26 mouse cellular contexts compared by ENCODE assay signal in the genomic region with DNA sequence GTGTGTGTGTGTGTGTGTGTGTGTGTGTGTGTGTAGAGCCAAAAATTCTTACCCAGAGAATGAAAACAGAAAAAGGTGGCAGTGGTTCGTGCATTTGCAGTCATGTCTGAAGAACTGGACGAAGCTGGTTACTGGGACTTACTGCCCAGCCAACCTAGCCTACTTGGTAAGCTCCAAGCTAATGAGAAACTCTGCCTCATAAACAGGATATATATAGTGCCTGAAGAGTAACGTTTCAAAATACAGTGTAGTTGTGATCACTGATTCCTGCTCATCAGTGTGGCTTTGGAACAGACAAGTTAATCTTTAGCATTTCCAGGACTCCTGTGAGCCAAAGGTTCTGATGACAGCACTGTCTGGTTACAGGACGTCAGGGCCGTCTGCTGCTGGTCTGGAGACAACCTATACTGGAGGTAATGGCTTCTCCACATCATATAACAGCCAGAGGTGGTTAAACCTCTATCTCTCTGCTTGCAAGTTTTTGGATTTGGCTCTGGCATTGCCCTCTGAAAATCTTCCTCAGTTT. TPM values are rescaled to one million over a fixed set of nuclear protein-coding genes. Genes with fewer than 3 reads are reported as not detected.
DNase-seq lines count a peak whose midpoint lies in the region; ATAC-seq and TF ChIP-seq lines count a peak whose summit lies in the region.
"Had no signal": no experiment of that assay in that cellular context is flagged by ENCODE, and none has a peak within 500 bp of the region (broad histone marks: within the 10 kb centered on the region; RNA-seq: fewer than 3 reads in every experiment).

No protein-coding gene starts in this region.

- H3K36me3 ChIP-seq in kidney, adult 2 months (ENCODE audit: control insufficient read depth, insufficient read depth, low read length) = peaks cover 5% of the 10 kb centered on the region
- peaks cover 70% of the 10 kb centered on the region for H3K36me3 ChIP-seq in kidney, embryonic 15.5 days
- H3K36me3 ChIP-seq in kidney, postnatal 0 days (ENCODE audit: insufficient read depth, low read length) = peaks cover 20% of the 10 kb centered on the region; the same call in 1 of the 2 replicates
- peaks cover 42% of the 10 kb centered on the region for H3K36me3 ChIP-seq in kidney, embryonic 14.5 days (ENCODE audit: control insufficient read depth, insufficient read depth, low read length)
- H3K36me3 ChIP-seq in liver, embryonic 13.5 days = peaks cover 41% of the 10 kb centered on the region
- H3K36me3 ChIP-seq in liver, embryonic 11.5 days (ENCODE audit: control insufficient read depth, insufficient read depth, low read length) = 0 out of 2 replicates have a peak, but pooled peaks cover 2% of the 10 kb centered on the region
- H3K36me3 ChIP-seq in liver, embryonic 16.5 days (ENCODE audit: control insufficient read depth, insufficient read depth) = peaks cover 15% of the 10 kb centered on the region

- H3K4me1 ChIP-seq in kidney, adult 2 months (ENCODE audit: control insufficient read depth, insufficient read depth, low read length) = peaks cover 6% of the 10 kb centered on the region; the same call in 1 of the 2 replicates
- H3K4me1 ChIP-seq in kidney, embryonic 15.5 days = no peaks in the 10 kb centered on the region
- H3K4me1 ChIP-seq in kidney, postnatal 0 days (replicated peaks; ENCODE audit: insufficient read depth, low read length) = no peaks in the 10 kb centered on the region
- H3K4me1 ChIP-seq in kidney, embryonic 14.5 days (ENCODE audit: control insufficient read depth, insufficient read depth, low read length) = no peaks in the 10 kb centered on the region
- no peaks in the 10 kb centered on the region for H3K4me1 ChIP-seq in liver, embryonic 13.5 days (replicated peaks)
- H3K4me1 ChIP-seq in liver, embryonic 11.5 days (replicated peaks; ENCODE audit: control insufficient read depth, insufficient read depth, low read length) = no peaks in the 10 kb centered on the region
- no peaks in the 10 kb centered on the region for H3K4me1 ChIP-seq in liver, embryonic 16.5 days (ENCODE audit: control insufficient read depth, low read depth, low read length)
- H3K4me1 ChIP-seq: embryonic facial prominence, embryonic 12.5 days; embryonic facial prominence, embryonic 15.5 days; hindbrain, embryonic 12.5 days; hindbrain, embryonic 15.5 days had no signal

- no peak for TF ChIP-seq CTCF in kidney, adult 2 months (conservative IDR thresholded peaks at IDR 0.05; ENCODE audit: insufficient read depth, insufficient read length, low read depth, low read length)
- no peak for TF ChIP-seq CTCF in kidney, postnatal 0 days (IDR thresholded peaks at IDR 0.05; ENCODE audit: low read depth)
- TF ChIP-seq CTCF in gastrocnemius, adult 2 months (IDR thresholded peaks at IDR 0.05) = no peak

- H3K27me3 ChIP-seq in kidney, adult 2 months (replicated peaks; ENCODE audit: control insufficient read depth, insufficient read depth, low read length) = no peaks in the 10 kb centered on the region
- H3K27me3 ChIP-seq in kidney, embryonic 15.5 days = no peaks in the 10 kb centered on the region
- H3K27me3 ChIP-seq in kidney, postnatal 0 days (ENCODE audit: insufficient read depth, low read length) = no peaks in the 10 kb centered on the region
- H3K27me3 ChIP-seq in kidney, embryonic 14.5 days (ENCODE audit: control insufficient read depth, insufficient read depth, low read length) = no peaks in the 10 kb centered on the region
- H3K27me3 ChIP-seq in liver, embryonic 13.5 days = no peaks in the 10 kb centered on the region
- no peaks in the 10 kb centered on the region for H3K27me3 ChIP-seq in liver, embryonic 11.5 days (replicated peaks; ENCODE audit: control insufficient read depth, insufficient read depth, low read length)
- no peaks in the 10 kb centered on the region for H3K27me3 ChIP-seq in liver, embryonic 16.5 days (ENCODE audit: control insufficient read depth, insufficient read depth, low read depth, low read length)
- H3K27me3 ChIP-seq: CH12.LX; embryonic facial prominence, embryonic 12.5 days; embryonic facial prominence, embryonic 15.5 days; hindbrain, embryonic 12.5 days; hindbrain, embryonic 15.5 days; Patski had no signal

- no peak for ATAC-seq in kidney, embryonic 15.5 days (replicated peaks; ENCODE audit: low FRiP score)
- peak; percentile 74; the same call in 1 of the 2 replicates for ATAC-seq in kidney, postnatal 0 days (replicated peaks; ENCODE audit: low FRiP score, low read depth)
- no peak for ATAC-seq in kidney, embryonic 14.5 days (ENCODE audit: low FRiP score, low TSS enrichment)
- peak; percentile 12; the same call in 1 of the 2 replicates for ATAC-seq in liver, embryonic 13.5 days (ENCODE audit: low read depth)
- no peak for ATAC-seq in liver, embryonic 11.5 days (replicated peaks; ENCODE audit: low FRiP score)
- peak; percentile 75 for ATAC-seq in liver, embryonic 16.5 days (ENCODE audit: low read depth)
- ATAC-seq: forebrain, embryonic 14.5 days; forebrain, postnatal 0 days; Patski had no signal

- no peak overlapping the region for H3K4me3 ChIP-seq in kidney, adult 2 months (ENCODE audit: insufficient read depth, low read depth, low read length)
- H3K4me3 ChIP-seq in kidney, embryonic 15.5 days (replicated peaks) = no peak overlapping the region
- no peak overlapping the region for H3K4me3 ChIP-seq in kidney, postnatal 0 days (replicated peaks; ENCODE audit: low read depth, low read length)
- no peak overlapping the region for H3K4me3 ChIP-seq in kidney, embryonic 14.5 days (ENCODE audit: low read length)
- H3K4me3 ChIP-seq in liver, embryonic 13.5 days (replicated peaks) = no peak overlapping the region
- H3K4me3 ChIP-seq in liver, embryonic 11.5 days (ENCODE audit: low read depth, low read length) = no peak overlapping the region
- H3K4me3 ChIP-seq in liver, embryonic 16.5 days (ENCODE audit: low read depth, low read length) = no peak overlapping the region
- H3K4me3 ChIP-seq in gastrocnemius, adult 2 months = no peak overlapping the region
- H3K4me3 ChIP-seq: embryonic facial prominence, embryonic 12.5 days; embryonic facial prominence, embryonic 15.5 days; heart, adult 2 months; hindbrain, embryonic 12.5 days; hindbrain, embryonic 15.5 days had no signal

- no peak overlapping the region for H3K27ac ChIP-seq in kidney, adult 2 months (ENCODE audit: insufficient read depth, low read depth, low read length)
- H3K27ac ChIP-seq in kidney, embryonic 15.5 days = no peak overlapping the region
- no peak overlapping the region for H3K27ac ChIP-seq in kidney, postnatal 0 days
- no peak overlapping the region for H3K27ac ChIP-seq in kidney, embryonic 14.5 days (ENCODE audit: low read depth, low read length)
- H3K27ac ChIP-seq in liver, embryonic 13.5 days = no peak overlapping the region
- H3K27ac ChIP-seq in liver, embryonic 11.5 days (ENCODE audit: low read depth, low read length) = no peak overlapping the region
- no peak overlapping the region for H3K27ac ChIP-seq in liver, embryonic 16.5 days (ENCODE audit: low read length)
- H3K27ac ChIP-seq in gastrocnemius, adult 2 months = no peak overlapping the region
- H3K27ac ChIP-seq: embryonic facial prominence, embryonic 12.5 days; embryonic facial prominence, embryonic 15.5 days; heart, adult 2 months; hindbrain, embryonic 12.5 days; hindbrain, embryonic 15.5 days had no signal

- no peak overlapping the region for H3K4me2 ChIP-seq in kidney, embryonic 15.5 days
- no peak overlapping the region for H3K4me2 ChIP-seq in kidney, postnatal 0 days (ENCODE audit: low read length)
- H3K4me2 ChIP-seq in kidney, embryonic 14.5 days (replicated peaks; ENCODE audit: low read depth, low read length) = no peak overlapping the region
- H3K4me2 ChIP-seq in liver, embryonic 13.5 days = no peak overlapping the region
- no peak overlapping the region for H3K4me2 ChIP-seq in liver, embryonic 11.5 days
- no peak overlapping the region for H3K4me2 ChIP-seq in liver, embryonic 16.5 days (ENCODE audit: low read depth, low read length)
- H3K4me2 ChIP-seq: embryonic facial prominence, embryonic 12.5 days; embryonic facial prominence, embryonic 15.5 days; heart, embryonic 11.5 days; hindbrain, embryonic 12.5 days; hindbrain, embryonic 15.5 days had no signal

- intact Hi-C loops in gastrocnemius, adult 2 months (cut with DNase I) = no loop called here

- 45% methylated on average over 5 of the region's 5 CpGs for WGBS in kidney, adult 2 months
- 81% methylated on average over 5 of the region's 5 CpGs for WGBS in kidney, embryonic 15.5 days
- WGBS in kidney, postnatal 0 days = 73% methylated on average over 5 of the region's 5 CpGs
- WGBS in kidney, embryonic 14.5 days = 80% methylated on average over 5 of the region's 5 CpGs
- WGBS in liver, embryonic 13.5 days (ENCODE audit: insufficient replicate concordance) = 66% methylated on average over 5 of the region's 5 CpGs
- 82% methylated on average over 5 of the region's 5 CpGs for WGBS in liver, embryonic 11.5 days
- WGBS in liver, embryonic 16.5 days (ENCODE audit: insufficient replicate concordance) = 72% methylated on average over 5 of the region's 5 CpGs

- no peaks in the 10 kb centered on the region for H3K9me3 ChIP-seq in kidney, embryonic 15.5 days (replicated peaks)
- no peaks in the 10 kb centered on the region for H3K9me3 ChIP-seq in kidney, postnatal 0 days (replicated peaks; ENCODE audit: low read length)
- no peaks in the 10 kb centered on the region for H3K9me3 ChIP-seq in kidney, embryonic 14.5 days (ENCODE audit: control insufficient read depth, low read length)
- no peaks in the 10 kb centered on the region for H3K9me3 ChIP-seq in liver, embryonic 13.5 days (replicated peaks)
- H3K9me3 ChIP-seq in liver, embryonic 11.5 days (ENCODE audit: control insufficient read depth, low read length) = no peaks in the 10 kb centered on the region
- no peaks in the 10 kb centered on the region for H3K9me3 ChIP-seq in liver, embryonic 16.5 days (replicated peaks; ENCODE audit: control insufficient read depth, low read length)
- H3K9me3 ChIP-seq: embryonic facial prominence, embryonic 12.5 days; embryonic facial prominence, embryonic 15.5 days; G1E; hindbrain, embryonic 12.5 days; hindbrain, embryonic 15.5 days had no signal

- no peak overlapping the region for H3K9ac ChIP-seq in kidney, embryonic 15.5 days
- no peak overlapping the region for H3K9ac ChIP-seq in kidney, postnatal 0 days (ENCODE audit: low read depth, low read length)
- H3K9ac ChIP-seq in kidney, embryonic 14.5 days (ENCODE audit: low read depth, low read length) = no peak overlapping the region
- H3K9ac ChIP-seq in liver, embryonic 13.5 days = no peak overlapping the region
- H3K9ac ChIP-seq in liver, embryonic 11.5 days (ENCODE audit: low read depth, low read length) = no peak overlapping the region
- H3K9ac ChIP-seq in liver, embryonic 16.5 days (ENCODE audit: low read depth, low read length) = no peak overlapping the region
- H3K9ac ChIP-seq: embryonic facial prominence, embryonic 12.5 days; embryonic facial prominence, embryonic 15.5 days; forebrain, postnatal 0 days; hindbrain, embryonic 12.5 days; hindbrain, embryonic 15.5 days had no signal

- peak; percentile 36 for DNase-seq in kidney, adult 2 months
- peak; percentile 9 for DNase-seq in kidney, postnatal 0 days (ENCODE audit: low spot score)
- no peak for DNase-seq in liver, embryonic 13.5 days
- no peak for DNase-seq in liver, embryonic 11.5 days (ENCODE audit: low spot score)
- DNase-seq in gastrocnemius, adult 2 months = no peak
- DNase-seq: adrenal gland, postnatal 10 days; B cell, adult 2 months; cerebellum, adult 11 months; cerebellum, adult 2 months; cerebellum, adult 9-11 months; cerebellum, postnatal 25 days; forebrain, postnatal 0 days; gastrocnemius, postnatal 25 days; heart, adult 2 months had no signal

- TF ChIP-seq POLR2A in kidney, adult 2 months (IDR thresholded peaks at IDR 0.05; ENCODE audit: low read depth, low read length) = no peak

RNA-seq across cellular contexts. Expression of gene Pgm3, which starts 21.9 kb away (rescaled TPM):
- 10.9 TPM in 2 replicates for polyA plus RNA-seq in kidney, adult 2 months (2012; rRNA removed)
- 40.0 and 40.6 TPM in 2 replicates for polyA plus RNA-seq in kidney, embryonic 15.5 days (2015; fragmentation: Nextera tagmentation; extraction: Ambion mirVana)
- polyA plus RNA-seq in kidney, postnatal 0 days (2015; fragmentation: Nextera tagmentation; extraction: Ambion mirVana) = 32.6 and 35.7 TPM in 2 replicates
- 27.5 and 37.3 TPM in 2 replicates for polyA plus RNA-seq in kidney, embryonic 14.5 days (2014; fragmentation: Nextera tagmentation; extraction: Ambion mirVana)
- 17.0 and 21.9 TPM in 2 replicates for polyA plus RNA-seq in liver, embryonic 13.5 days (2015; fragmentation: Nextera tagmentation; extraction: Ambion mirVana)
- polyA plus RNA-seq in liver, embryonic 11.5 days (2014; fragmentation: Nextera tagmentation; extraction: Ambion mirVana) = 25.9 and 28.3 TPM in 2 replicates
- 18.9 and 19.5 TPM in 2 replicates for polyA plus RNA-seq in liver, embryonic 16.5 days (2015; fragmentation: Nextera tagmentation; extraction: Ambion mirVana)
- total RNA-seq in gastrocnemius, adult 2 months (2021) = 1 to 10 TPM; 3.4 to 5.7 TPM

RNA-seq across cellular contexts. Expression of gene Rwdd2a, which starts 22.1 kb away (rescaled TPM):
- 1.0 and 1.1 TPM in 2 replicates for polyA plus RNA-seq in kidney, adult 2 months (2012; rRNA removed)
- polyA plus RNA-seq in kidney, embryonic 15.5 days (2015; fragmentation: Nextera tagmentation; extraction: Ambion mirVana) = 4.1 and 4.3 TPM in 2 replicates
- 5.4 and 6.2 TPM in 2 replicates for polyA plus RNA-seq in kidney, postnatal 0 days (2015; fragmentation: Nextera tagmentation; extraction: Ambion mirVana)
- polyA plus RNA-seq in kidney, embryonic 14.5 days (2014; fragmentation: Nextera tagmentation; extraction: Ambion mirVana) = 2.5 and 3.3 TPM in 2 replicates
- 0.80 and 1.2 TPM in 2 replicates for polyA plus RNA-seq in liver, embryonic 13.5 days (2015; fragmentation: Nextera tagmentation; extraction: Ambion mirVana)
- 2.4 and 2.5 TPM in 2 replicates for polyA plus RNA-seq in liver, embryonic 11.5 days (2014; fragmentation: Nextera tagmentation; extraction: Ambion mirVana)
- 0.96 and 0.97 TPM in 2 replicates for polyA plus RNA-seq in liver, embryonic 16.5 days (2015; fragmentation: Nextera tagmentation; extraction: Ambion mirVana)
- under 1 TPM; 0.22 to 0.36 TPM for total RNA-seq in gastrocnemius, adult 2 months (2021)

Comparison
In these comparisons a context has a peak if more than half of its experiments do, and no peak if none do; other contexts are left out.
1. ATAC-seq: peak in kidney, postnatal 0 days (single experiment), liver, embryonic 13.5 days (single experiment) and liver, embryonic 16.5 days (single experiment); none in kidney, embryonic 15.5 days (single experiment), kidney, embryonic 14.5 days (single experiment) and liver, embryonic 11.5 days (single experiment).
2. DNase-seq: peak in kidney, adult 2 months (single experiment) and kidney, postnatal 0 days (single experiment); none in liver, embryonic 13.5 days (single experiment), liver, embryonic 11.5 days (single experiment) and gastrocnemius, adult 2 months (single experiment).